Comparison of ENCODE assay signal across 8 mouse cellular contexts in genomic region chr16:23102340-23103037, GRCm38 (mm10). TPM values are rescaled to one million over a fixed set of nuclear protein-coding genes. Genes with fewer than 3 reads are reported as not detected.
A peak's percentile ranks its signal among the peaks of the same experiment; 100 is the strongest.
DNase-seq lines count a peak whose midpoint lies in the region; ATAC-seq and TF ChIP-seq lines count a peak whose summit lies in the region.

No protein-coding gene starts in this region.

- H3K27me3 ChIP-seq in kidney, postnatal 0 days (ENCODE audit: insufficient read depth, low read length): no peaks in the 10 kb centered on the region
- no peaks in the 10 kb centered on the region for H3K27me3 ChIP-seq in forebrain, embryonic 11.5 days (ENCODE audit: control insufficient read depth, insufficient read depth, low read length)
- no peaks in the 10 kb centered on the region for H3K27me3 ChIP-seq in stomach, postnatal 0 days (ENCODE audit: control insufficient read depth, insufficient read depth, low read length)

- TF ChIP-seq EP300 in stomach, postnatal 0 days (optimal IDR thresholded peaks at IDR 0.05): no peak

- no peaks in the 10 kb centered on the region for H3K9me3 ChIP-seq in kidney, postnatal 0 days (replicated peaks; ENCODE audit: low read length)
- no peaks in the 10 kb centered on the region for H3K9me3 ChIP-seq in forebrain, embryonic 11.5 days (ENCODE audit: control insufficient read depth, low read length)
- H3K9me3 ChIP-seq in stomach, postnatal 0 days (ENCODE audit: control insufficient read depth, low read length): no peaks in the 10 kb centered on the region

- H3K4me2 ChIP-seq in kidney, postnatal 0 days (ENCODE audit: low read length): peak overlapping the region; percentile 79
- peak overlapping the region; percentile 42; the same call in 1 of the 2 replicates for H3K4me2 ChIP-seq in forebrain, embryonic 11.5 days (ENCODE audit: low read depth, low read length, severe bottlenecking)
- peak overlapping the region; percentile 46 for H3K4me2 ChIP-seq in stomach, postnatal 0 days (replicated peaks; ENCODE audit: low read depth)

- ATAC-seq in kidney, postnatal 0 days (replicated peaks; ENCODE audit: low FRiP score, low read depth): no peak
- ATAC-seq in forebrain, embryonic 11.5 days (replicated peaks; ENCODE audit: low FRiP score): no peak
- peak; percentile 33; the same call in 1 of the 2 replicates for ATAC-seq in stomach, postnatal 0 days (ENCODE audit: low FRiP score, low TSS enrichment)

- peak overlapping the region; percentile 54 for H3K27ac ChIP-seq in kidney, postnatal 0 days
- no peak overlapping the region for H3K27ac ChIP-seq in forebrain, embryonic 11.5 days (ENCODE audit: low read depth, low read length)
- H3K27ac ChIP-seq in stomach, postnatal 0 days (replicated peaks): 0 out of 2 replicates have a peak overlapping the region, but pooled peaks have one; percentile 31

- no peaks in the 10 kb centered on the region for H3K36me3 ChIP-seq in kidney, postnatal 0 days (ENCODE audit: insufficient read depth, low read length)
- H3K36me3 ChIP-seq in forebrain, embryonic 11.5 days (ENCODE audit: control insufficient read depth, insufficient read depth, low read length): no peaks in the 10 kb centered on the region
- H3K36me3 ChIP-seq in stomach, postnatal 0 days (ENCODE audit: control insufficient read depth, insufficient read depth, low read length): no peaks in the 10 kb centered on the region

- H3K9ac ChIP-seq in kidney, postnatal 0 days (ENCODE audit: low read depth, low read length): peak overlapping the region; percentile 54
- peak overlapping the region; percentile 45; the same call in 1 of the 2 replicates for H3K9ac ChIP-seq in forebrain, embryonic 11.5 days (ENCODE audit: low read length)
- H3K9ac ChIP-seq in stomach, postnatal 0 days (ENCODE audit: low read length): peak overlapping the region; percentile 18; the same call in 1 of the 2 replicates

- DNase-seq in kidney, postnatal 0 days (ENCODE audit: low spot score): no peak
- DNase-seq in kidney, adult 11 months: no peak
- DNase-seq in forebrain, embryonic 11.5 days (ENCODE audit: low spot score): peak; percentile 52
- peak; percentile 44 for DNase-seq in liver
- peak; percentile 50 for DNase-seq in stomach, postnatal 0 days (ENCODE audit: low spot score)
- DNase-seq in cerebellum, adult 11-12 months: no peak
- no peak for DNase-seq in layer of hippocampus, adult 9-10 months (ENCODE audit: low spot score)
- DNase-seq in urinary bladder, adult 2 months (ENCODE audit: low spot score): no peak

- 10% methylated on average over 15 of the region's 15 CpGs for WGBS in kidney, postnatal 0 days
- 10% methylated on average over 15 of the region's 15 CpGs for WGBS in forebrain, embryonic 11.5 days
- WGBS in stomach, postnatal 0 days: 12% methylated on average over 15 of the region's 15 CpGs

- H3K4me3 ChIP-seq in kidney, postnatal 0 days (replicated peaks; ENCODE audit: low read depth, low read length): peak overlapping the region; percentile 40
- H3K4me3 ChIP-seq in forebrain, embryonic 11.5 days (ENCODE audit: low read depth, low read length): peak overlapping the region; percentile 27
- H3K4me3 ChIP-seq in stomach, postnatal 0 days (ENCODE audit: low read depth, low read length): 0 out of 2 replicates have a peak overlapping the region, but pooled peaks have one; percentile 15

- H3K4me1 ChIP-seq in kidney, postnatal 0 days (replicated peaks; ENCODE audit: insufficient read depth, low read length): 0 out of 2 replicates have a peak, but pooled peaks cover 7% of the 10 kb centered on the region
- no peaks in the 10 kb centered on the region; the same call in 1 of the 2 replicates for H3K4me1 ChIP-seq in forebrain, embryonic 11.5 days (replicated peaks; ENCODE audit: control insufficient read depth, insufficient read depth, low read length)
- H3K4me1 ChIP-seq in stomach, postnatal 0 days (replicated peaks; ENCODE audit: control insufficient read depth, insufficient read depth): peaks cover 5% of the 10 kb centered on the region; the same call in 1 of the 2 replicates

- no peak for TF ChIP-seq CTCF in kidney, postnatal 0 days (IDR thresholded peaks at IDR 0.05; ENCODE audit: low read depth)
- no peak for TF ChIP-seq CTCF in stomach, postnatal 0 days (IDR thresholded peaks at IDR 0.05; ENCODE audit: low read depth)

RNA-seq across cellular contexts. Expression of gene Eif4a2, which starts 4.8 kb away (rescaled TPM):
- polyA plus RNA-seq in kidney, postnatal 0 days (2015; fragmentation: Nextera tagmentation; extraction: Ambion mirVana): 189 and 193 TPM in 2 replicates
- polyA plus RNA-seq in forebrain, embryonic 11.5 days (2014; fragmentation: Nextera tagmentation; extraction: Ambion mirVana): 204 TPM in 2 replicates
- 99.0 and 107 TPM in 2 replicates for polyA plus RNA-seq in stomach, postnatal 0 days (2015; fragmentation: Nextera tagmentation; extraction: Ambion mirVana)
- 624 and 781 TPM in 2 replicates for polyA plus RNA-seq in urinary bladder, adult 2 months (2012; rRNA removed)

RNA-seq across cellular contexts. Expression of gene Rfc4, which starts 25.0 kb away (rescaled TPM):
- 77.3 and 80.6 TPM in 2 replicates for polyA plus RNA-seq in kidney, postnatal 0 days (2015; fragmentation: Nextera tagmentation; extraction: Ambion mirVana)
- 212 and 239 TPM in 2 replicates for polyA plus RNA-seq in forebrain, embryonic 11.5 days (2014; fragmentation: Nextera tagmentation; extraction: Ambion mirVana)
- 35.9 and 38.0 TPM in 2 replicates for polyA plus RNA-seq in stomach, postnatal 0 days (2015; fragmentation: Nextera tagmentation; extraction: Ambion mirVana)
- polyA plus RNA-seq in urinary bladder, adult 2 months (2012; rRNA removed): 1.3 and 2.5 TPM in 2 replicates

RNA-seq across cellular contexts. Expression of gene Adipoq, which starts 43.8 kb away (rescaled TPM):
- 0.17 and 0.89 TPM in 2 replicates for polyA plus RNA-seq in kidney, postnatal 0 days (2015; fragmentation: Nextera tagmentation; extraction: Ambion mirVana)
- not detected in 2 replicates for polyA plus RNA-seq in forebrain, embryonic 11.5 days (2014; fragmentation: Nextera tagmentation; extraction: Ambion mirVana)
- not detected in 2 replicates for polyA plus RNA-seq in stomach, postnatal 0 days (2015; fragmentation: Nextera tagmentation; extraction: Ambion mirVana)
- polyA plus RNA-seq in urinary bladder, adult 2 months (2012; rRNA removed): 33.4 and 78.4 TPM in 2 replicates

RNA-seq across cellular contexts. Expression of gene Kng1, which starts 44.8 kb away (rescaled TPM):
- 2.3 and 2.7 TPM in 2 replicates for polyA plus RNA-seq in kidney, postnatal 0 days (2015; fragmentation: Nextera tagmentation; extraction: Ambion mirVana)
- not detected in 2 replicates for polyA plus RNA-seq in forebrain, embryonic 11.5 days (2014; fragmentation: Nextera tagmentation; extraction: Ambion mirVana)
- 4.3 and 10.5 TPM in 2 replicates for polyA plus RNA-seq in stomach, postnatal 0 days (2015; fragmentation: Nextera tagmentation; extraction: Ambion mirVana)
- 0.08 and 0.10 TPM in 2 replicates for polyA plus RNA-seq in urinary bladder, adult 2 months (2012; rRNA removed)

Comparison
In these comparisons a context has a peak if more than half of its experiments do, and no peak if none do; other contexts are left out.
1. DNase-seq: peak in forebrain, embryonic 11.5 days (single experiment), liver (single experiment) and stomach, postnatal 0 days (single experiment); none in kidney, postnatal 0 days (single experiment), kidney, adult 11 months (single experiment), cerebellum, adult 11-12 months (single experiment), layer of hippocampus, adult 9-10 months (single experiment) and urinary bladder, adult 2 months (single experiment).
2. RNA of gene Rfc4, which starts 25.0 kb away (polyA plus RNA-seq): 212 to 239 TPM in forebrain, embryonic 11.5 days, 77.3 to 80.6 TPM in kidney, postnatal 0 days and 35.9 to 38.0 TPM in stomach, postnatal 0 days; 1.3 to 2.5 TPM in urinary bladder, adult 2 months; every median in the first group is over 10 times any median in the second.
3. RNA of gene Adipoq, which starts 43.8 kb away (polyA plus RNA-seq): 33.4 to 78.4 TPM in urinary bladder, adult 2 months; 0.17 to 0.89 TPM in kidney, postnatal 0 days, not detected in forebrain, embryonic 11.5 days and not detected in stomach, postnatal 0 days; every median in the first group is over 10 times any median in the second.
4. Peak in every context shown above with its lines, with median percentiles within 50 percentile points of each other: H3K4me2 ChIP-seq, H3K4me3 ChIP-seq and H3K9ac ChIP-seq.